Mouse (Mus musculus) lung, embryonic 15.5 days (tissue): ENCODE data around the gene Dars. TPM values are rescaled to one million over a fixed set of nuclear protein-coding genes. Genes with fewer than 3 reads are reported as not detected.

Experiments
- ATAC-seq: fragments of 200-750 bp; cut with Nextera tagmentation; 2 replicates; pipeline ENCODE4 v1.8.0; 2017; ENCODE audit warnings: moderate number of reproducible peaks, borderline replicate concordance; ENCODE audit not compliant: low FRiP score, low TSS enrichment; ENCODE audit errors: extremely low read depth
- H3K27ac ChIP-seq: fragments of 300-500 bp; sonication (generic); 2 replicates; pipeline ENCODE4 v1.5.1; 2015; ENCODE audit warnings: moderate library complexity, mild to moderate bottlenecking, inconsistent platforms
- H3K27me3 ChIP-seq: fragments of 300-500 bp; sonication (generic); 2 replicates; pipeline ENCODE4 v1.6.1; 2015; ENCODE audit warnings: inconsistent platforms
- H3K36me3 ChIP-seq: fragments of 300-500 bp; sonication (generic); 2 replicates; pipeline ENCODE4 v1.6.1; 2015; ENCODE audit warnings: inconsistent platforms
- H3K4me1 ChIP-seq: fragments of 300-500 bp; sonication (generic); 2 replicates; pipeline ENCODE4 v1.6.1; 2015; ENCODE audit warnings: inconsistent platforms
- H3K4me2 ChIP-seq: fragments of 300-500 bp; sonication (generic); 2 replicates; pipeline ENCODE4 v1.6.1; 2015; ENCODE audit warnings: inconsistent platforms, mild to moderate bottlenecking, moderate library complexity
- H3K4me3 ChIP-seq: fragments of 300-500 bp; sonication (generic); 2 replicates; pipeline ENCODE4 v1.5.1; 2015; ENCODE audit warnings: mild to moderate bottlenecking, inconsistent platforms
- H3K9ac ChIP-seq: fragments of 300-500 bp; sonication (generic); 2 replicates; pipeline ENCODE4 v1.6.1; 2015; ENCODE audit warnings: inconsistent platforms
- H3K9me3 ChIP-seq: fragments of 300-500 bp; sonication (generic); 2 replicates; pipeline ENCODE4 v1.6.1; 2016; ENCODE audit warnings: inconsistent platforms
- WGBS: fragments of 180-500 bp; shearing (Covaris S2); methylation state at CpG from one replicate; pipeline ENCODE4 v1.1.7; 2015; 5-methylcytosine and 5-hydroxymethylcytosine counted together
- polyA plus RNA-seq: library from polyadenylated mRNA; unstranded; fragments of >200 nt; fragmentation: Nextera tagmentation; extraction: Ambion mirVana; gene quantifications from 2 replicates; pipeline ENCODE4 v1.2.1, GENCODE M21; 2015

Gene Dars
- polyA plus RNA-seq, 1 experiment from 2014 or later: 179 TPM

DNA sequence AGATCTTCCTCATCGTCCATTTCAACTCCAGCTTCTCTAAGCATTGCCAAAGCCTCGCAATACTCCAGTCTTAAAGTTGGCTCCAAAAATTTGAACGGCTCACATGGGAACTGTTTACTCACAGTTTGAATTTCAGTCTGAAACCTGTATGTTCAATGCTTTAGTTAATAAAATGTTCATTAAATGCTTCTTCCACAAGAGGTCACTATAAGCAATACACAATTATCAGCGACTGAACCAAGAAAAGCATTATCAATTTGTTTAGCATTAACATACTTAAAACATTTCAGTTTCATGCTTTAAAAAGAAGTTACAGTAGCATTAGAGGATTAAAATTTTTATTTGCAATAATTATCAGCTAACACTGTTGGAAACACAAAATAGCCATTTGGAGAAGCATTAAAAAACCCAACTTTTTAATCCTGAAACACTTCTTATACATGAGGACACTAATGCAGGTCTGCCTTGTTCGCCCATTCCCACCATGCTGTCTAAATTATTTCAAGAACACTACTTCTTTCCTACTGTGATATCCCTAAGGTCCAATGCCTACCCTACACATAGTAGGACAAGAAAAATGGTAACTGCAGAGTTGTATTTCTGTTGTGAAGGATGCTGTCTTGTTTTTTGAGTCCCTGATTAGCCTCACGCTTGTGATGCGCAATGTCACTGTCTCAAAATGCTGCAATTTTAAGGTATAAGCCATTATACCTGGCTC is 44.9 kb downstream of the Dars start:
- Histone ChIP-seq H3K4me2 (no peak overlapping the region), H3K9ac (no peak overlapping the region), H3K27ac (no peak overlapping the region), H3K4me3 (no peak overlapping the region), H3K4me1 (no peaks in the 10 kb centered on the region), H3K27me3 (no peaks in the 10 kb centered on the region), H3K36me3 (peaks cover 36% of the 10 kb centered on the region), H3K9me3 (no peaks in the 10 kb centered on the region)
- 77% methylated on average over 7 of the region's 7 CpGs for WGBS
- no peak for ATAC-seq

DNA sequence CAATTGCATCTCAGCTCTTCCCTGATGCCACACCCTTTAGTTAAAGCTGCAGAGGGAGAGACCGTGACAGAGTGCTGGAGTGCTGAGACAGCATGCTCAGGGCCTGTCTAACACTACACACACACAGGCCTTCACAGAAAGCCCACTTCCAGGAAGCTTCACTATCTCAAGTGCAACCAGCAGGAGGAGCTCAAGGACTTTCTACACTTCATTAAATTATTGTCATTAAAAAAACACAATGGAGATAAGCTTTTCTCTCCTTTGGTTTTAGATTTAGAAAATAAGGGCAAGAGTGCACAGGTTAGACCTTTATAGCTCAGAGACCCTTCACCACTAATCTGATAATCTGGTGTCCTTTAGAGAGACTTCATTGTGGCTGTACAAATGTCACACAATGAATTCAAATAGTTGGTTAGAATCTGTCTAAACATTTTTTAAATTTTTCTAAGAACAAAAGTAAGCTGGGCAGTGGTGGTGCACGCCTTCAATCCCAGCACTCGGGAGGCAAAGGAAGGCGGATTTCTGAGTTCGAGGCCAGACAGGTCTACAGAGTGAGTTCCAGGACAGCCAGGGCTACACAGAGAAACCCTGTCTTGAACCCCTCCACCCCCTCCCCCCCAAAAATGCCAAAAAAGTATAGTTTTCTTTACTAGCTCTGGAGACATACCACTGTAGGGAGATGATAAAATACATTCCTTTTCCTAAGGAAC is 48.3 kb downstream of the Dars start:
- no peaks in the 10 kb centered on the region for H3K4me1 ChIP-seq
- no peak for ATAC-seq
- no peak overlapping the region for H3K4me3 ChIP-seq
- peaks cover 33% of the 10 kb centered on the region for H3K36me3 ChIP-seq
- no peak overlapping the region for H3K27ac ChIP-seq
- H3K4me2 ChIP-seq: no peak overlapping the region
- no peaks in the 10 kb centered on the region for H3K27me3 ChIP-seq
- WGBS: 69% methylated on average over 5 of the region's 5 CpGs
- no peak overlapping the region for H3K9ac ChIP-seq
- H3K9me3 ChIP-seq: no peaks in the 10 kb centered on the region

DNA sequence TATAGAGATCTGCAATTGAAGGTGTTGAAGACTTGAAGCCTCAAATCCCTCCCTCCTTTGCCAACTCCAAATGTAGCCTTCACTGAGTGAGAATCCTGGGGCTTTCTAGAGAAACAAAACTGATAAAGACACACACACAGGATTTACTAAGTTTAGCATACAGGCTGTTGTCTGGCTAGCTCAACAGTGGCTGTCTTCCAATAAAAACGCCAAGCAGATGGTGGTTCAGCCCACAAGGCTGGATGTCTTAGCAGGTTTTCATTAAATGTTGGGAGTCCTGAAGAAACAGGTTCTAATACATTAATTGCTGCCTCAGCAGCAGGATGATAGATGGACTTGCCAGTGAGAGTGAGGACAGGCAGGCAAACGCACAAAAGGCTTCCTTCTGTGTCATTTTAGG is 56.6 kb downstream of the Dars start:
- H3K36me3 ChIP-seq: peaks cover 24% of the 10 kb centered on the region
- no peak for ATAC-seq
- no peak overlapping the region for H3K27ac ChIP-seq
- H3K4me2 ChIP-seq: no peak overlapping the region
- H3K9ac ChIP-seq: no peak overlapping the region
- no peak overlapping the region for H3K4me3 ChIP-seq
- no peaks in the 10 kb centered on the region for H3K27me3 ChIP-seq
- 60% methylated on average over 2 of the region's 2 CpGs for WGBS
- H3K4me1 ChIP-seq: peaks cover 20% of the 10 kb centered on the region
- no peaks in the 10 kb centered on the region for H3K9me3 ChIP-seq

DNA sequence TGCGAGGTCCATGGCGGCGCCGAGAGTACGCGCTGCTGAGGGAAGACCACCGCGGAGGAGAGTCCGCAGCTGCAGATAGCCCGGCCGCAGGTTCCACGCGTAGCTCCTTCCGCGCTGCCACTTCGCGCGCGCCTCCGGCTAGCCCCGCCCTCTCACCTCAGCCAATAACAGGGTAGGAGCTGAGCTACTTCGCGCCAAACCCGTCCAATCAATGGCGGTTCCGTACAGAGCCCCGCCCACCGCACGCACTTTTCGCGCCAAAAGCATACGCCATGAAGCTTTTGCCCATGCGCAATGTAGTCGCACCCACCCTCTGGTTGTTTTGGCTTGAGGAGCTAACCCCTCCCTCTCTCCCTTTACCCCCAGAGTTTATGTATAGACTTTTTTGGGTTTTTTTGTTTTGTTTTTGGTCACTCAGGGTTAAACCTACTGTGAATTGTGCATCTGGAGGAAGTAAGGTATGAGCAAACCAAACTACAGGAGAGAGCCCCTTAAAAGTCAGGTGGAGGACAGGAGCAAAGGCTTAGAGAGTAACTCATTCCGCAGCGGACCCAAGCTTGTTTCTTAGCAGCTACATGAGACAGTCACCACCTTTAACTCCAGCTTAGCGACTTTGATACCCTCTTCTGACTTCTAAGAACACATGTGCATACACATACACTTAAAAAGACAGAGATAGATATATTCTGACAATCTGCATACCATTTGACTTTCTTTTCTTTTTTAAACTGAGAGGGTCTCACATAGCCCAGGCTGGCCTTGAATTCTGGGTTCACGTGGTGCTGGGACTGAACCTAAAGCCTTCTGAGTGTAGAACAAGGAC is 57.4 kb downstream of the Dars start, which contains the start of gene Mcm6:
Mcm6 (minus strand) TSS at position 111 of the 823 bp plus-strand sequence.
- Histone ChIP-seq H3K9ac (peak within 1 kb of the TSS; percentile 72), H3K36me3 (peaks cover 31% of the 10 kb centered on the region), H3K4me1 (peaks cover 20% of the 10 kb centered on the region), H3K9me3 (no peaks in the 10 kb centered on the region), H3K4me2 (peak within 1 kb of the TSS; percentile 60), H3K27ac (peak within 1 kb of the TSS; percentile 90), H3K4me3 (peak within 1 kb of the TSS; percentile 62), H3K27me3 (no peaks in the 10 kb centered on the region)
- WGBS: 2% methylated on average over 38 of the region's 38 CpGs
- peak; percentile 99 for ATAC-seq

DNA sequence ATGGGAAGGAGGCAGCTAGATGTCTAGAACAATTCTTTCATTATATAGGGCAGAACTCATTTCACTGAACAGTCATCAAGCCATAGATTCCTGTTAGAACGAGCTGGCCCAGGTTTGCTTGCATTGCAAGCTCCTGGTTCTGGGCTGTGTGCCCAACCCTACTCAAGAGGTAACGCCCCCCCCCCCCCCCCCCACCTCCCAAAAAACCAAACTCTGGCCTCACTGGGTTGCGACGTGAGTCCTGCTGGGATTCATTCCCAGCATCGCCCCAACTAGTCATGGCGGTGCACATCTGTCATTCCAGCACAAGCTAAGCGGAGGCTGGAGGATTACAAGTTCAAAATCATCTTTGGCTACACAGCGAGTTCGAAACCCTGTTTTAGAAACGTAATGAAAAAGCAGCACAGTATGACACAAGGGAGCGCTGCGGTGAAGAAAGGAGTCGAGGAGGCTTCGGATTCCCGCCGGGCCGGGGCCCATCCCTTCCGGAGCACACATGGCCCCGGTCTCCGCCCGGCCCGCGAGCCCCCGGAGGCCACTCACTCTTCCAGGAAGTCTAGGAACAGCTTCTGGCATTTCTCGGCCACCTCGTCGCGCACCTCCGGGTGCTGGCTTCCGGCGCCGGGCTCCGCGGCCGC is 58.1 kb downstream of the Dars start:
- peaks cover 20% of the 10 kb centered on the region for H3K4me1 ChIP-seq
- under 1% methylated on average over 35 of the region's 35 CpGs for WGBS
- H3K4me2 ChIP-seq: peak overlapping the region; percentile 60

DNA sequence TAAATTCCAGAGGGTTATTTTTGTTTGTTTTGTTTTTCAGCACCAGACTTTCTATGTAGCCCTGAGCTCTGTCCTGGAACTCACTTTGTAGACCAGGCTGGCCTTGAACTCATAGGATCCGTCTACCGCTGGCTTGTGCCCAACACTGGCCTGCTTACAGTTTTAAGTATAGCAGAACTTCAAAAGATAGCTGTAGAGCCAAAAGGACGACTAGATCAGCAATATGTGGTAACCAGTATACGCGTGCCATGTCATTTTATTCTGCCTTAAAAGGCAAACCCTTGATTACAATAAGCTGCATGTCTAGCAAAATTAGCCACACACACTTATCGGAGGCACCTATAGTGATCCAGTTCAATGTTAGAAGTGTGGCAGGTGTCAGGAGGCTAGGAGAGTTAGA is 58.9 kb downstream of the Dars start:
- Histone ChIP-seq H3K9me3 (no peaks in the 10 kb centered on the region), H3K27me3 (no peaks in the 10 kb centered on the region), H3K4me2 (peak overlapping the region; percentile 60), H3K36me3 (peaks cover 35% of the 10 kb centered on the region), H3K27ac (0 out of 2 replicates have a peak overlapping the region, but pooled peaks have one; percentile 90), H3K9ac (peak overlapping the region; percentile 72), H3K4me1 (peaks cover 20% of the 10 kb centered on the region), H3K4me3 (peak overlapping the region; percentile 62)
- 44% methylated on average over 6 of the region's 6 CpGs for WGBS
- no peak for ATAC-seq

More for the DNA sequence above, 58.1 kb downstream of the Dars start:
- H3K36me3 ChIP-seq: peaks cover 30% of the 10 kb centered on the region
- H3K9ac ChIP-seq: peak overlapping the region; percentile 72
- peak overlapping the region; percentile 62 for H3K4me3 ChIP-seq
- no peaks in the 10 kb centered on the region for H3K9me3 ChIP-seq
- peak overlapping the region; percentile 90 for H3K27ac ChIP-seq
- H3K27me3 ChIP-seq: no peaks in the 10 kb centered on the region
- ATAC-seq: peak; percentile 82

DNA sequence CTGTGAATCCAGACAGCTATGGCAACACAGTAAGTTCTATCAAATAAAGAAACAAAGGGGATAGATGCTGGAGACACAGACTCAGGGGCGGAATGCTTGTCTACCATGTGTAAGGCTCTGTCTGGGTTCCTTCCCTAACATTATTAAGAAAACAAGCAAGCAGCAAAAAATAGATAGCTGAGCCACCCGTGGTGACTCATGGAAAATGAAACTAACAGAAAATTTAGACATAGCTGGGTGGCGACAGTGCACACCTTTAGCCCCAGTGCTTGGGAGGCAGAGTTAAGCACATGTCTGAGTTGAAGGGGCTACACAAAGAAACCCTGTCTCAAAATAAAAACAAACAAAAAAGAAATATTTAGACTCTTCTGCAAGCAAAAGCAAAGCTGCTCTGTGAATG is 59.7 kb downstream of the Dars start:
- ATAC-seq: no peak
- Histone ChIP-seq H3K4me1 (peaks cover 20% of the 10 kb centered on the region), H3K9ac (peak overlapping the region; percentile 14), H3K9me3 (no peaks in the 10 kb centered on the region), H3K4me2 (peak overlapping the region; percentile 60), H3K36me3 (peaks cover 35% of the 10 kb centered on the region), H3K27me3 (no peaks in the 10 kb centered on the region), H3K4me3 (peak overlapping the region; percentile 62), H3K27ac (no peak overlapping the region)
- WGBS: 38% methylated on average over 3 of the region's 3 CpGs

DNA sequence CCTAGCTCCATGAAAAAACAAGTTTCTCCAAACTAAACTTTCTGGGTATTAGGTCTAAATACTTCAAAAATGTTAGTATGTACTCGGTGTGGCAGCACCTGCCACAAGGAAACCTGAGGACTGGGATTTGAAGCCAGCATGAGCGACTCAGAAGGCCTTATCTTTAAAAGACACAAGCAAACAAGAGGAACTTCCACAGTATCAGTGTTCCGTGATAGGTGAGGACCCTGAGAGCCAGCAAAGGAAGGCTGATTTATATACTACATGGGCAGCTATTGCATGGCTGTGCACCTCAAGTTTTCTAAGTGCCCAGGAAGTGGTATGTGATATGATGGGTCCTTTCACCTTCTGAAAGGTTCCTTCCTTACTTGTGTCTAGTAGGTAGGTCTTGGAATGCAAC is 64.1 kb downstream of the Dars start:
- ATAC-seq: no peak
- peaks cover 11% of the 10 kb centered on the region for H3K4me1 ChIP-seq
- H3K4me3 ChIP-seq: no peak overlapping the region
- peaks cover 66% of the 10 kb centered on the region for H3K36me3 ChIP-seq
- H3K27me3 ChIP-seq: no peaks in the 10 kb centered on the region
- no peak overlapping the region for H3K27ac ChIP-seq
- 75% methylated on average over 3 of the region's 3 CpGs for WGBS
- H3K9me3 ChIP-seq: no peaks in the 10 kb centered on the region
- H3K9ac ChIP-seq: no peak overlapping the region
- H3K4me2 ChIP-seq: no peak overlapping the region

DNA sequence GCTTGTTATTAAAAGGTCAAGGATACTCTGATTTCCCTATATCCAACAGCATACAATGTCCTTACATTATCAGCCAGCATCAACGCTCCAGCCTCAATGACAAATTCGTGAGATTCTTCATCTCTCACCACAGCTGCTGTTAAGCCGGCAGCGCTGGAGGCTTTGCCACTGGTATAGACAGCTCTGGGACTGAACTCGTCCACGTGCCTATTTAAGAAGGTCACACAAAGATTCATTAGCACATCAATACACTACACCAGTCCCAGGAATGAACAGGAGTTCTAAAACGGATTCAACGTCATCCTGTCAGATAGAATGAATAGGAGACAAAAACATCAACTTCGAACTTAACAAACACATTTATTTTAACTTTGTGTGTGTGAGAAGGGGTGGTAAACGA is 72.9 kb downstream of the Dars start:
- Histone ChIP-seq H3K4me1 (no peaks in the 10 kb centered on the region), H3K4me3 (no peak overlapping the region), H3K36me3 (peaks cover 89% of the 10 kb centered on the region), H3K9ac (no peak overlapping the region), H3K27me3 (no peaks in the 10 kb centered on the region), H3K4me2 (no peak overlapping the region), H3K9me3 (no peaks in the 10 kb centered on the region), H3K27ac (no peak overlapping the region)
- WGBS: 83% methylated on average over 10 of the region's 10 CpGs
- no peak for ATAC-seq

DNA sequence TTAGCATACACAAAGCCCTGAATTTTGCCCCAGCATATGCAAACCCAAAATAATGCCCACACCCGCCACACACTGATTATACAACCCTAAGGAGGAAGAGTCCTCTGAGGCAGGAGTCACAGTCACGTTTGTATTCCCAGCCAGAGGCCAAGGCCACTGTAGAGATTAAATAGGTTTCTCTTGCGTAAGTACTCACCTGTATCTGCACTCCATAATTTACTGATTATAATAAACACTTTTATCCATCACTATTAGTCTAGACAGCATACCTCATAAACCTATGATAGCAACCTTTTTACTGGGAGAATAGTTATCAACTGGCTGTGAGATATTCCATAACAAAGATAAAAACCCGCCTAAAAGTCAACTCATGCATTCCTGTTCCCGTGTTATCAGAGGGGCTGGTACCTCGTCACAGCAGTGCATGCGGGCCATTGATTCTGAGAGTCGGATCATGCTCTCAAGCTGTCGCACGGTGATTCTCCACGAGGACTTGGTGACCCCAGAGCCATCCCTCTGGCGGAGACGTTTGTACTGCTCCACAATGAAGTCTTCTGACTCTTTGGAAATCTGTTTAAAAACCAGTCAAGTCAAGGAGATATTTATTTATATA is 79.4 kb downstream of the Dars start:
- Histone ChIP-seq H3K27ac (no peak overlapping the region), H3K9ac (no peak overlapping the region), H3K4me1 (no peaks in the 10 kb centered on the region), H3K36me3 (peaks cover 82% of the 10 kb centered on the region), H3K27me3 (no peaks in the 10 kb centered on the region), H3K9me3 (no peaks in the 10 kb centered on the region), H3K4me3 (no peak overlapping the region), H3K4me2 (no peak overlapping the region)
- no peak for ATAC-seq
- WGBS: 74% methylated on average over 13 of the region's 13 CpGs

DNA sequence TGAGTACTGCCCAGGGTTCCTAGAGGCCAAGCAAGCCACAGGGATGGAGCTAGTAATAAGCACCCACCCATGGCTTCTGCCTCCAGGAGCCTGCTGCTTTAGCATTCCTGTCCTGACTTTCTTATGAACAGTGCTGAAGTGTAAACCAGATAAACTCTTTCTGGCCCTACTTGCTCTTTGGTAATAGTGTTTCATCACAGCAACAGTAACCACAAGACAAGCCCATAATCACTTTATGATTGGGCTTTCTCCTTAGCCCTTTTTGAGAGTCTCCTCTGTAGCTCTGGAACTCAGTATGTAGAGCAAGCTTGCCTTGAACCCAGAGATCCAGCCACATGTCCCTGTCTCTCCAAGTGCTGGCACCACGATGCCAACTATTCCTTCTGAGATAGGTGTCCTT is 86.9 kb downstream of the Dars start:
- Histone ChIP-seq H3K4me1 (no peaks in the 10 kb centered on the region), H3K4me3 (no peak overlapping the region), H3K9ac (no peak overlapping the region), H3K27me3 (no peaks in the 10 kb centered on the region), H3K4me2 (no peak overlapping the region), H3K36me3 (peaks cover 65% of the 10 kb centered on the region), H3K27ac (no peak overlapping the region), H3K9me3 (no peaks in the 10 kb centered on the region)
- 100% methylated on average over 1 of the region's 1 CpGs for WGBS
- ATAC-seq: no peak
